Mouse (Mus musculus) heart, embryonic 12.5 days (tissue): ENCODE results near the gene Fbxl12. TPM values are rescaled to one million over a fixed set of nuclear protein-coding genes. Genes with fewer than 3 reads are reported as not detected.
"Not testable (repeated sequence)": the region's sequence is repeated elsewhere in the genome, so short reads cannot be mapped to it uniquely, and the experiment has no call there.

Experiments
- ATAC-seq: fragments of 200-750 bp; cut with Nextera tagmentation; 2 replicates; pipeline ENCODE4 v1.8.0; 2017; ENCODE audit warnings: moderate TSS enrichment, moderate library complexity; ENCODE audit not compliant: insufficient number of reproducible peaks, low FRiP score
- H3K27ac ChIP-seq: fragments of 300-500 bp; sonication (generic); 2 replicates; pipeline ENCODE4 v1.5.1; 2016; ENCODE audit warnings: mild to moderate bottlenecking, moderate library complexity; ENCODE audit not compliant: poor library complexity, severe bottlenecking
- H3K27me3 ChIP-seq: fragments of 300-500 bp; sonication (generic); replicated peaks from 2 replicates; pipeline ENCODE4 v1.6.1; 2016; ENCODE audit warnings: mild to moderate bottlenecking, moderate library complexity
- H3K36me3 ChIP-seq: fragments of 300-500 bp; sonication (generic); 2 replicates; pipeline ENCODE4 v1.6.1; 2016; ENCODE audit warnings: mild to moderate bottlenecking, moderate library complexity
- H3K4me1 ChIP-seq: fragments of 300-500 bp; sonication (generic); replicated peaks from 2 replicates; pipeline ENCODE4 v1.6.1; 2016; ENCODE audit warnings: mild to moderate bottlenecking
- H3K4me2 ChIP-seq: fragments of 300-500 bp; sonication (generic); 2 replicates; pipeline ENCODE4 v1.6.1; 2016; ENCODE audit warnings: mild to moderate bottlenecking, moderate library complexity
- H3K4me3 ChIP-seq: fragments of 300-500 bp; sonication (generic); 2 replicates; pipeline ENCODE4 v1.5.1; 2016; ENCODE audit warnings: mild to moderate bottlenecking
- H3K9ac ChIP-seq: fragments of 300-500 bp; sonication (generic); 2 replicates; pipeline ENCODE4 v1.6.1; 2016; ENCODE audit warnings: mild to moderate bottlenecking, moderate library complexity
- H3K9me3 ChIP-seq: fragments of 300-500 bp; sonication (generic); replicated peaks from 2 replicates; pipeline ENCODE4 v1.6.1; 2016; ENCODE audit warnings: mild to moderate bottlenecking, moderate library complexity
- WGBS: fragments of 180-500 bp; shearing (Covaris S2); methylation state at CpG from one replicate; pipeline ENCODE4 v1.1.7; 2016; 5-methylcytosine and 5-hydroxymethylcytosine counted together
- polyA plus RNA-seq: library from polyadenylated mRNA; unstranded; fragments of >200 nt; fragmentation: Nextera tagmentation; extraction: Ambion mirVana; gene quantifications from 2 replicates; pipeline ENCODE4 v1.2.1, GENCODE M21; 2016

Fbxl12 gene
- polyA plus RNA-seq, 1 experiment from 2014 or later: 19.4 TPM

DNA sequence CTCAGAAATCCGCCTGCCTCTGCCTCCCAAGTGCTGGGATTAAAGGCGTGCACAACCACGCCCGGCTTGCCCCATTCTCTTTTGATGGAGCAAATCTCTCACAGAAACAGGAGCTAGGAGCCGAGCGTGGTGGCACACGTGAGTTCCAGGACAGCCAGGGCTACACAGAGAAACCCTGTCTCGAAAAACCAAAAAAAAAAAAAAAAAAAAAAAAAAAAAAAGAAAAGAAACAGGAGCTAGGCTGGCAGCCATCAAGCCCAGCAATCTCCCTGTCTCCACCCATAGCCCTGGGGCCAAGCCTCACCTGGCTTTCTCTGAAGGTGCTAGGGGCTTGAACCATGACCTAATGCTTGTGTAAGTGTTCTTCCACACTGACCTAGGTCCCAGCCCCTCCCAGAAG, 8.9 kb downstream of the Fbxl12 start:
- H3K4me3 ChIP-seq, H3K4me2 ChIP-seq, H3K27ac ChIP-seq, H3K9ac ChIP-seq, H3K9me3 ChIP-seq, H3K27me3 ChIP-seq: not testable (repeated sequence)
- Histone ChIP-seq H3K4me1 (peaks cover 12% of the 10 kb centered on the region), H3K36me3 (peaks cover 32% of the 10 kb centered on the region)
- 86% methylated on average over 8 of the region's 8 CpGs for WGBS
- peak; percentile 44; the same call in 1 of the 2 replicates for ATAC-seq

DNA sequence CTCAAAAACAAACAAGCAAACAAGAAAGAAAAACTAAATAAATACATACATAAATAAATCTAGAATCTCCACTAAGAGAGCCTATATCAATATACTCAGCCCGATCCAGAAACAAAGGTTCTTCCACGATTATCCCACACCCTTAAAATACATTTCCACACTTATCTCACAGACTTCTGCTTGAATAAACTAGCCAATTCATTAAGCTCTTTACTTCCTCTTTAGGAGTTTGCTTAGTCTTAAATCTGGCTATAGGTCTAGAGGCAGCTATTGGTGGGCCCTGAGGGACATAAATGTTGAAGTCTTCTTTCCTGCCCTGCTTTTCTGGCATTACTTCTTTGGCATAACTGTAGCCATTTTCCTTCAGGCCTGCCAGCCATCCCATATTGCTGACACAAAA, 13.2 kb downstream of the Fbxl12 start:
- Histone ChIP-seq H3K27me3 (no peaks in the 10 kb centered on the region), H3K4me2 (no peak overlapping the region), H3K36me3 (peaks cover 8% of the 10 kb centered on the region; the same call in 1 of the 2 replicates), H3K9ac (no peak overlapping the region), H3K4me3 (no peak overlapping the region), H3K9me3 (no peaks in the 10 kb centered on the region), H3K4me1 (no peaks in the 10 kb centered on the region), H3K27ac (no peak overlapping the region)
- no peak for ATAC-seq
- WGBS: 86% methylated on average over 2 of the region's 2 CpGs

DNA sequence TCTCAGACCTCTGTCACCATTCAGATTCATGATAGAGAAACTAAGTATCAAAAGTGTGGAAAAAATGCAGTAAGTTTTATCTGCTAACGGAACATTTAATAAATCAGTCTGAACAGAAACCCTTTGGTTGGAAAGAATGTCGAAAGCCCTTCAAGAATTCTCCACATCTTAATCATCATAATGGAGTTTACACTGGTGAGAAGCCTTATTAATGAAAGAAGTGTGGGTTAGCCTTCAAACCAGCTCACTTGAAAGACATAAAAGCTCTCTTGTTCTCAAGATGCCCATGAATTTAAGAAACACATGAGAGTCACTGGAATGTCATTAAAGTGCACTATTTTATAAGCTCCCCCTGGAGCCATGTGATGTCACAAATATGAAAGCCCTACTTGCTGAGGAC, 27.9 kb downstream of the Fbxl12 start:
- no peak for ATAC-seq
- Histone ChIP-seq H3K4me3 (no peak overlapping the region), H3K4me1 (no peaks in the 10 kb centered on the region), H3K9me3 (no peaks in the 10 kb centered on the region), H3K27me3 (no peaks in the 10 kb centered on the region), H3K9ac (no peak overlapping the region), H3K36me3 (peaks cover 9% of the 10 kb centered on the region; the same call in 1 of the 2 replicates), H3K4me2 (no peak overlapping the region), H3K27ac (no peak overlapping the region)
- 80% methylated on average over 2 of the region's 2 CpGs for WGBS

DNA sequence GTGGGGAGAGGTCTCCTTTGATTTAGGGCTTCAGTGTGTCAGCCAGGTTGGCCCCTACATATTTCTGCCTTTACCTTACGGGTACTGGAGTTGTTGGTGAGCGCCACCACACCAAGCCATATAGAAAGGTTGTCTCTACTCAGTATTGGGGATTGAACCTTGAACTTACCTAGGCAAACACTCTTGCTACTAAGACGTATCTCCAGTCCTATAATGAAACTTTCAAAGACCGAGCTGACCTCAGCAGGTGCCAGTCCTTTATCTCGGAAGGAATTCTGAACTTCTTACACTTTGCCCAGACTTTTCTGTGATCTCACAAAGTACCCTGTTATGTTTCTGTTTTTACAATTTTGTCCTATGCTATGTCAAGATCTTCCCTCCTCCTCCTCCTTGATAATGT, 32.6 kb downstream of the Fbxl12 start:
- no peak for ATAC-seq
- no peak overlapping the region for H3K27ac ChIP-seq
- H3K9ac ChIP-seq: no peak overlapping the region
- H3K9me3 ChIP-seq: peaks cover 4% of the 10 kb centered on the region; the same call in 1 of the 2 replicates
- H3K27me3 ChIP-seq: no peaks in the 10 kb centered on the region
- H3K36me3 ChIP-seq: peaks cover 6% of the 10 kb centered on the region
- H3K4me2 ChIP-seq: no peak overlapping the region
- no peaks in the 10 kb centered on the region for H3K4me1 ChIP-seq
- WGBS: 74% methylated on average over 5 of the region's 5 CpGs
- no peak overlapping the region for H3K4me3 ChIP-seq

DNA sequence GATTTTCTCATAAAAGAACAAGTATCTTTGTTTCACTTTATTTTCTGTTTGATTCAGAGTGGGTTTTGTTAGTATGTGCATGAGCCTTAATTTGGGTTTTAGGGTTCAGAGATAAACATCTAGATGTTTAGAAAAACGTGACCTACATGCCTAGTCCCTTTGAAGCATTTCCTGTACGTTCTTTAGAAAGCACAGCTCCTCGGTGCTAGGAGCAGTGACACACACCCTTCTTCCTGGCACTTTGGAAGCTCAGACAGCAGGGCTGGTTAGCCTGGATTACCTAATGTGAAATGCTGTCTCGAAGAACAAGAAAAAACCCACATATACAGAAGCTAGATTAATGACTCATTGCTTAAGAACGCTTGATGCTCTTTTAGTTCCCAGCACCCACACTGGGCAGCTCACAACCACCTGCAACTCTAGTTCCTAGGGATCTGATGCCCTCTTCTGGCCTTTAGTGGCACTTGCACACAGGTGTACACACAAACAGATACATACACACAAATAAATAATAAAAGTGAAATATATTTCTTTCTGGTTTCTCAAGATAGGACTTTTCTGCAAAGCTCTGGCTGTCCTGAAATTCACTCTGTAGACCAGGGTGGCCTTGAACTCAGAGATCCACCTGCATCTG, 34.6 kb downstream of the Fbxl12 start:
- Histone ChIP-seq H3K27ac (no peak overlapping the region), H3K4me1 (0 out of 2 replicates have a peak, but pooled peaks cover 3% of the 10 kb centered on the region), H3K4me2 (no peak overlapping the region), H3K27me3 (no peaks in the 10 kb centered on the region), H3K9me3 (peaks cover 4% of the 10 kb centered on the region; the same call in 1 of the 2 replicates), H3K9ac (no peak overlapping the region), H3K36me3 (peaks cover 6% of the 10 kb centered on the region), H3K4me3 (no peak overlapping the region)
- 75% methylated on average over 5 of the region's 5 CpGs for WGBS
- no peak for ATAC-seq

DNA sequence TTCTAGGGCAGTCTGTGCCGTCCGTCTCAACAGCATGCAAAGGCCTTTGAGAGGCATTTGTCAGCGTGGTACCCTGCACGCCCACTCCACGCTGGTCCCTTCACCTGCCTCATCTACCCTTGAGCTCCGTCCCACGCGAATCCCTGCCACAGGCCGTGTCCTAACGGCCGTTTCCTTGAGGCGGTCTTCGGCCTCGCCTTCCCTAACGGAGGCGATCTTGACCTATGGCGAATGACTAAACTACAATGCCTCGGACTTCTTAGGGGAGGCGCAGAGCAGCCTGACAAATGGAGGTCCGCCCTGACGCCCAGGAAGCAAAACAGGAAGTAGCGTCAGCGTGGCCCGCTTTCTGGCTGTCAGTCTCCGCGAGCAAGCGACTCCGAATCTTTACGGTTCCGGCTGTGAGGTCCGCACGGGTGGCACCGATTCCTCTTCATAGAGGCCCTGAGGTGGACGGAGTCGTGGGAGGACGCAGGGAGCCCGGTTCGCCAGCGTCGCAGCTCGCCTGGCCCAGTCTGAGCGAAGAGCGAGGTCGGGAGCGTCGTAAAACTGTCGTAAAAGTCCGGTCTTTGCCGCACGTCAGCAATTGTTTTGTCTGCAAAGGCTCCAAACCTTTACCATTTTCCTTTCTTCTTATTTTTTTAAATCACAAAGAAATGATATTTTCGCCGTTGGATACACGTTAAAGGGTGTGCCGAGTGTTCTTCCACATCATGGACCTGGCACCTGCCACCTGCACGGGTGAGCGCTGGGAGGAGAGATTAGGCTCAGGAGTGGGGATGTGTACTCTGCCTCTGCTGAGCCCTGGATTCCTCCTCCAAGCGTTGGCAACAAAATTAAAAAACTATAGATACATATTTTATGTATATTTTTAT, 37.2 kb downstream of the Fbxl12 start:
- H3K9me3 ChIP-seq: peaks cover 4% of the 10 kb centered on the region; the same call in 1 of the 2 replicates
- no peaks in the 10 kb centered on the region for H3K27me3 ChIP-seq
- H3K36me3 ChIP-seq: peaks cover 6% of the 10 kb centered on the region
- peak overlapping the region; percentile 97 for H3K27ac ChIP-seq
- peak; percentile 86 for ATAC-seq
- peak overlapping the region; percentile 83 for H3K9ac ChIP-seq
- under 1% methylated on average over 57 of the region's 57 CpGs for WGBS
- H3K4me2 ChIP-seq: peak overlapping the region; percentile 88
- H3K4me3 ChIP-seq: peak overlapping the region; percentile 84
- H3K4me1 ChIP-seq: 0 out of 2 replicates have a peak, but pooled peaks cover 3% of the 10 kb centered on the region

DNA sequence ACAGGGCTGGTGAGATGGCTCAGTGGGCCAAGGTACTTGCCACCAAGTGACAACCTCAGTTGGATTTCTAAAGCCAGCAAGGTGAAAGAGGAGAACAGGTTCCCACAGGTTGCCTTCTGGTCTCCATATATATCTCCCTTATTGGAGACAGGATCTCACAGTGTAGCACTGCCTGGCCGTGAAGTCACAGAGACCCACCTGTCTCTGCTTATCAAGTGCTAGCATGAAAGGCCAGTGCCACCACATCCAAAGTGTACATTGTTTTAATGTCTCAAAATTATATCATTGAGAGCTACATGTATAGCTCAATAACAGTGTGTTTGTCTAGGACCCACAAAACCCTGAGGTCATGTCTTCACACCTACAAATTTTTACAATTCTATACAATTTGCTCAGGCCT, 38.3 kb downstream of the Fbxl12 start:
- no peaks in the 10 kb centered on the region for H3K27me3 ChIP-seq
- no peak overlapping the region for H3K4me3 ChIP-seq
- WGBS: 91% methylated on average over 1 of the region's 1 CpGs
- no peak overlapping the region for H3K9ac ChIP-seq
- peaks cover 6% of the 10 kb centered on the region for H3K36me3 ChIP-seq
- H3K4me2 ChIP-seq: no peak overlapping the region
- no peak overlapping the region for H3K27ac ChIP-seq
- H3K9me3 ChIP-seq: peaks cover 4% of the 10 kb centered on the region; the same call in 1 of the 2 replicates
- 0 out of 2 replicates have a peak, but pooled peaks cover 3% of the 10 kb centered on the region for H3K4me1 ChIP-seq
- no peak for ATAC-seq

DNA sequence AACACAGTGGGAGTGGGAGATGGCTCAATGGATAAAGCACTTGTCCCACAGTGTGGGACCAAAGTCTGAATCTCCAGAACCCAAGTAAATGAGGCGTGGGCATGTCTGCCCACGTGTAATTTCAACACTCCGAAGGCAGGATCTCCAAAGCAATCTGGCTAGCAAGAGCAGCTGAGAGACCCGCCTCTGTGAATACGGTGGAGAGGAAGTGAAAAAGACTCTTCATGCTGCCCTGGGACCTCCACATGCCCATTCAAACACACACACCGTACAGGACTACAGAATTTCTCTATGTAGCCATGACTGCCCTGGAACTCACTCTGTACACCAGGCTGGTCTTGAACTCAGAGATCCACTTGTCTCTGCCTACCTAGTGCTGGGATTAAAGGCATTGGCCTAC, 43.3 kb downstream of the Fbxl12 start:
- H3K4me3 ChIP-seq: no peak overlapping the region
- H3K4me1 ChIP-seq: no peaks in the 10 kb centered on the region
- ATAC-seq: no peak
- H3K27ac ChIP-seq: no peak overlapping the region
- H3K4me2 ChIP-seq: no peak overlapping the region
- 77% methylated on average over 6 of the region's 6 CpGs for WGBS
- peaks cover 6% of the 10 kb centered on the region; the same call in 1 of the 2 replicates for H3K36me3 ChIP-seq
- H3K9me3 ChIP-seq: no peaks in the 10 kb centered on the region
- H3K9ac ChIP-seq: no peak overlapping the region
- H3K27me3 ChIP-seq: no peaks in the 10 kb centered on the region

DNA sequence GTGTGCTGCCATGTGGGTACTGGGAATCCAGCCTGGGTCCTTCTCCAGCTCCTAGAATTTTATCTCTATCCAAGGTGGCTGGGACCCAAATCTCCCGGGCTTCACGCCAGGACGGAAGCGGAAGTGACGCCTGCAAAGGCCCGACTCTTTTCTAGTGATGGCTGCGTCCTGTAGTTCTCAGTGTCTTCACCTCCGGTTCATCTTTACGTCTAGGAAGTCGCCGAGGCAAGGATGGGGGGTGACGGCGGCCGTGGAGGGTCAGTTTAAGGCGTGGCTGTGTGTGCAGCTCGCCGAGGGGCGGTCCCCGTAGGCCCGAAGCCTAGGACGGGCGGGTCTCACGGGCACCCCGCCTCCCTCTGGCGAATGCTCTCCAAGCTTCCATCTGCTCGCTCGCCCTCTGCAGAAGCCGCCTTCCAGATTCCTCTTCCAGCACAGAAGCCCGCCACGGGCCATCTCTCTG, 63.4 kb downstream of the Fbxl12 start, which contains the start of gene Zfp846:
Gene Zfp846, plus strand, starts transcription at position 117 of the 460 bp plus-strand sequence.
- Histone ChIP-seq H3K4me2 (peak within 1 kb of the TSS; percentile 66), H3K9ac (peak within 1 kb of the TSS; percentile 74), H3K4me1 (no peaks in the 10 kb centered on the region), H3K36me3 (peaks cover 16% of the 10 kb centered on the region), H3K27me3 (peaks cover 17% of the 10 kb centered on the region), H3K27ac (peak within 1 kb of the TSS; percentile 70), H3K4me3 (peak within 1 kb of the TSS; percentile 67), H3K9me3 (peaks cover 13% of the 10 kb centered on the region)
- peak; percentile 96 for ATAC-seq
- under 1% methylated on average over 30 of the region's 30 CpGs for WGBS

DNA sequence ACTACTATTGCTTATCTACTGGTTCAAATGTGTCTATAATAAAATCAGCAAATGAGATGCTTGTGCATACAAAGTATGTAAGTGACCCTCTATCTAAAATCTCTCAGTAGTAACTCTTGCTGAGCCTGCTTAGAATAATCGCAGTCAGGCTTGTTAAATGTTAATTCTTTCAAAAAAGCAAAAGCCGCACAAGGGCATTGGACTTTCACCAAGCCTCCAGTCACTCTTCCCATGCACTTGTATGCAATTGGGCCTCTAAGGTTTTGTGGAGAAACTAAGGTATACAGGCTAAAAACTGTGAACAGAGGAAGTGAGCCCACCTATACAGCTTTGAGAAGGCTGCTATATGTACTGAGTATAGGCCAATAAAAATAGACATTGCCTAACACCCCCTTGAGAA, 68.0 kb downstream of the Fbxl12 start:
- 71% methylated on average over 2 of the region's 2 CpGs for WGBS
- no peak overlapping the region for H3K9ac ChIP-seq
- H3K36me3 ChIP-seq: no peaks in the 10 kb centered on the region
- ATAC-seq: no peak
- H3K27me3 ChIP-seq: peaks cover 19% of the 10 kb centered on the region
- H3K4me3 ChIP-seq: no peak overlapping the region
- peaks cover 7% of the 10 kb centered on the region for H3K9me3 ChIP-seq
- H3K4me1 ChIP-seq: no peaks in the 10 kb centered on the region
- H3K27ac ChIP-seq: no peak overlapping the region
- no peak overlapping the region for H3K4me2 ChIP-seq

DNA sequence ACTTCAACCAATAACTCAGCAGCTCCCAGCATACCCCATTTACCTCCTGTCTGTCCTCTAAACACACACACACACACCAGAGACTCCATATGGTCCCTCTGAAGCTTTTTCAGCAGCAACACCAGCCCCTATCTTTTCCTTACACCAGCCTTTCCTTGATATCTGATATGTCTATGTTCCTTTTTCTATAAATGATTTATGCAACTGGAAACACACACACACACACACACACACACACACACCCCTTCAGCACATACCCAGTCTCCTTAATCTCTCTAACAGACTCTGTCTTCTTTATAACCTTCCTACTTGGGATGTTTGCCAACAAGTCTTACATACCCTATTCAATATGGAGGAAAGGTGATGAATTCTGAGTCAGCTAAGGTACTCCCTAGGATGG, 73.5 kb downstream of the Fbxl12 start:
- Histone ChIP-seq H3K4me1 (no peaks in the 10 kb centered on the region), H3K9ac (no peak overlapping the region), H3K4me2 (no peak overlapping the region), H3K4me3 (no peak overlapping the region), H3K27me3 (0 out of 2 replicates have a peak, but pooled peaks cover under 1% of the 10 kb centered on the region), H3K27ac (no peak overlapping the region), H3K36me3 (no peaks in the 10 kb centered on the region), H3K9me3 (peaks cover 5% of the 10 kb centered on the region; the same call in 1 of the 2 replicates)
- no peak for ATAC-seq
